Mouse (Mus musculus): ENCODE results near the gene Perp. TPM values are rescaled to one million over a fixed set of nuclear protein-coding genes. Genes with fewer than 3 reads are reported as not detected.

Gene Perp
- polyA plus RNA-seq (2014; fragmentation: Illumina TruSeq; extraction: RNeasy Lipid Tissue Mini Kit (QIAGEN cat#74804); ENCODE audit: low read depth, low replicate concordance), result 2.3 TPM

DNA sequence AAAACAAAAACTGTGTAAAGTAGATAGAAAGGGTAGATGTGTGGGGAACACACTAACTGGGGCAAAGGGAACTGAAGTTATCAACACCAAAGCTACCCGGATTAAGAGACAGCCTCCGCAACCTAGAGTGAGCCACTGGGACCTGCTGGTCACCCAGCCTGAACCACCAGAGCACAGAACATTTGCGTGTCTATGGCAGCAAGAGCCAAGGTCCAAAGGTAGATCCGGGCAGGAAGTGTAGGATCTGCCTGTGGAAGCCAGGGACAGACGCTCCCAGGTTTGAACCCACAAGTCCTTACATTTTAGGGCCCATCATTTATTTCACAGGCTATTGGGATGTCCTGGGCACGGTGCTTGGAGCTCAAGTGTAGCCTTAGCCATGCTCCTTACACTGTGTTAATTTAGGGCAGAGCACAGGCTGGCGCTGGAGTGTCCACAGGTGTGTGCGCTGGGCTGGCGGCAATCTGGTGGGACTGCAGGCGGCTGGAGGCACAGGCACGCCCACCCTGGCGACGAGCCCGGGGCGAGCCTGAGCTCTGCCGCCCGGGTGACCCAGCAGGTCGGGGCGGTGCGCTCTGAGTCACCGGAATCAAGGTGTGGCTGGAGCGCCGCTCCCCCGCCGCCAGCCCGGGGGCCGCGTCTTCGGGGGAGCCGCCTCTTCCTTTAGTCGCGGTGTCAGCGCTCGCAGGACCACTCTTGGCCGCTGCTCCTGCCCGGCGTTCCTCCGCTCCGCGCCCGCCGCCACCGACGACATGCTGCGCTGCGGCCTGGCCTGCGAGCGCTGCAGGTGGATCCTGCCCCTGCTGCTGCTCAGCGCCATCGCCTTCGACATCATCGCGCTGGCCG lies at the start of gene Perp:
Perp (plus strand) TSS at position 580 of the 846 bp plus-strand sequence.

Other genes with a start within 250 kb of the Perp start
- gene Arfgef3, start 101.1 kb upstream of the Perp start, polyA plus RNA-seq (2014; fragmentation: Illumina TruSeq; extraction: RNeasy Lipid Tissue Mini Kit (QIAGEN cat#74804); ENCODE audit: low read depth, low replicate concordance), result 1.7 TPM
- gene Gm4922, start 58.2 kb upstream of the Perp start, polyA plus RNA-seq (2014; fragmentation: Illumina TruSeq; extraction: RNeasy Lipid Tissue Mini Kit (QIAGEN cat#74804); ENCODE audit: low read depth, low replicate concordance), result 28.6 TPM
- 1.6 TPM for gene Tnfaip3, start 170.6 kb downstream of the Perp start, polyA plus RNA-seq (2014; fragmentation: Illumina TruSeq; extraction: RNeasy Lipid Tissue Mini Kit (QIAGEN cat#74804); ENCODE audit: low read depth, low replicate concordance)

All from testis, adult 10 weeks (tissue).